Mouse (Mus musculus): Measurements from ENCODE around the gene Olr1.
A peak's percentile ranks its signal among the peaks of the same experiment; 100 is the strongest.

Gene Olr1

GRCm38 (mm10) chr6:129507024-129507423, at the start of gene Olr1:
Olr1 (minus strand) TSS chr6:129507165.
- DNase-seq = no peak

DNA sequence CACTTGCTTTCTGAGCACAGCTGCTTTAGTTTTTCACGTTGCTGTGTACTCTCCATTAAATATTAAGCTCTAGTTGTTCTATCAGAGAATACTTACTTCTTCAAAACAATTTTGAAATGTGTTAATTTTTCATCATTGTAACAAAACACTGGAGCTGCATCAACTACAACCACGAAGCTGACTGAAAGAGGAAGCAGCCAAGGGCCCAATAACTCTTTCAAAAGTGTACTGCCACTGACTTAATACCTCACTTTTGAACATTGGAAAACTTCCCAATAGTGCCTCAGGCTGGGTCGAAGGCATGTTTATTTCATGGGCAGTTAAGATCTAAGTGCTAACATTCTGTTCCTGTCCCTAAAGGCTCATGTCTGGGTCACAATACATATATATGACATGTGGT, 41.0 kb upstream of the Olr1 start:
- no peak for DNase-seq

- no peak for DNase-seq
Observed at GRCm38 (mm10) chr6:129547277-129547676, 40.3 kb upstream of the Olr1 start.

DNA sequence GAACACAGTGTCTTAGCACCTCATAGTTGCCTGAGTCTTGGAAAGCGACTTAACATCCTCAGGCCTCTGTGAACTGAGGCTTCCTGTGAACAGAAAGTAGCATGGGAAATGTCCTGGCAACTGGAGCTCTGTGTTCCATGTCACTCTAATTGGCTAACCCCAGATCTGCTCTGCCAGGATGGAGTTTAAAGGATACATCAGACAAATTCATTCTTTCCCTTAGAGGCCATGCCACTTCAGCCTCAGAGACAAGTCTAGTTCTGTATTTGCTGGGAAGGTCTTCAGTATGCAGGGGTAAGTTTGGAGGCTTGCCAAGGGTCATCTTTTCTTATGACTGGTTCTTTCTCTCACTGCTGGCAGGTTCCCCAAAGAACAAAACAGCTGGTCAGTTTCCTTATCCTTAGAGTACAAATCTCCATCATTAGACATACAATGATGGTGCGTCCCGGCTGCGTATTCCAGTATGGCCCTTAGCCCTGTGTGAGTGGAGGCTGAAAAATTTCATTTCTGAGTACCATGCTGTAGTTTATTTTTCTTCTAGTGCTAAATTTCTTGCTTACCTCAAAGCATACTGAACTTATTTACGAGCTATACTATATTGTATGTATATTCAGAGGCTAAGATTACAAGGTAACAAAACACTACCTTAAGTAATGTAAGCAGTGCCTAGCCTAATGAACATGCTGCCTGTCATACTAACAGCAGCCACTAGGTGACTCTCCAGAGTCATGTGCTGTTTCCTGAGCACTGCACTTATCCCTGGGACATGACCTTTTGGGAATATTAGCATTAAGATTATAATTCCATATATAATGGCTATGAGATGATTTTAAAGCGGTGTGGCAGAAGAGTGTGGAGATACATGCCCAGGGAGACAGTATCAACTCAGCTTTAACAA, 37.0 kb upstream of the Olr1 start:
- DNase-seq = peak; percentile 83

GRCm38 (mm10) chr6:129542540-129542939, 35.6 kb upstream of the Olr1 start:
- no peak for DNase-seq

- no peak for DNase-seq
Observed at GRCm38 (mm10) chr6:129541931-129542330, 35.0 kb upstream of the Olr1 start.

GRCm38 (mm10) chr6:129538555-129538954, 31.6 kb upstream of the Olr1 start:
- no peak for DNase-seq

GRCm38 (mm10) chr6:129535723-129536122, 28.8 kb upstream of the Olr1 start:
- no peak for DNase-seq

GRCm38 (mm10) chr6:129534627-129535190, 27.7 kb upstream of the Olr1 start:
- peak; percentile 71 for DNase-seq

DNA sequence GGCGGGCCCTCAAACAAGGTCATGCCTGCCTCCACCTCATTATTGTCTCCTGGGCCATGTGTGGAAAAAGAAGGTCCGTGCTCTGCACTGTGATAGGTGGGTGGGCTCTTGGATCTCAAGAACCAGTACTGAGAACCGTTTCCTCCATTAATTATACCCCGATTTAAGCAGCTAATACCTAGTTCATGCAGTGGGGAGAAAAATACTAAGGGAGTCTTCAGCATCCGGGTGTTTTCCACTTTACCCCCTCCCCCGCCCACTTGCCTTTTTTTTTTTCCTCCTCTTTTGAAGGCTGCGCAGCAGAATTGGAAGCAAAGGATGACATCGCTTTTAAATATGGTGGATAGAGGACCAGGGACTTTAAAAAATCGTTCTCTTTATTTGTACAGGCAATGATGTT, 27.1 kb upstream of the Olr1 start:
- no peak for DNase-seq

GRCm38 (mm10) chr6:129532942-129533860, 26.2 kb upstream of the Olr1 start, which contains the start of gene Gabarapl1:
Gabarapl1 (plus strand) TSS chr6:129533160.
- DNase-seq = peak; percentile 96

- peak; percentile 95 for DNase-seq
Observed at GRCm38 (mm10) chr6:129532556-129532941, 25.6 kb upstream of the Olr1 start.

DNA sequence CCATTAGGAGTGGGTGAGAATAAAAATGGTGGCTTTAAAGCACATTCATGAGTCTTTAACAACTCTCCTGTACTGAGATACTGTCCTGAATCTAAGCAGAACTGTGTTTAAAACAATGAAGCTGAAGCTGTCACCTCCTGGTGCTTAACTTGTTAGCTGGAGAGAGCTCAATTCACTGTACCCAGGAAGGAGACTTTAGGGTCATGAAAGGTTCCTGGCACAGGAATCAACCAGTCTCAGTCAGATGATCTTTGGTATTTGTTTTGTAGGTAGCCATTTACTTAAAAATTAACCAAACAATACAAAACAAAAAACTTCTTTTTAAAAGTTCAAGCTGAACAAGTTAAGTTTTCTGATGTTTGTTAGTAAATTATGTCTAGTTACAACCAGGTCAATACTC, 23.3 kb upstream of the Olr1 start:
- DNase-seq = no peak

GRCm38 (mm10) chr6:129529605-129530004, 22.6 kb upstream of the Olr1 start:
- DNase-seq = no peak

GRCm38 (mm10) chr6:129527416-129527815, 20.5 kb upstream of the Olr1 start:
- no peak for DNase-seq

DNA sequence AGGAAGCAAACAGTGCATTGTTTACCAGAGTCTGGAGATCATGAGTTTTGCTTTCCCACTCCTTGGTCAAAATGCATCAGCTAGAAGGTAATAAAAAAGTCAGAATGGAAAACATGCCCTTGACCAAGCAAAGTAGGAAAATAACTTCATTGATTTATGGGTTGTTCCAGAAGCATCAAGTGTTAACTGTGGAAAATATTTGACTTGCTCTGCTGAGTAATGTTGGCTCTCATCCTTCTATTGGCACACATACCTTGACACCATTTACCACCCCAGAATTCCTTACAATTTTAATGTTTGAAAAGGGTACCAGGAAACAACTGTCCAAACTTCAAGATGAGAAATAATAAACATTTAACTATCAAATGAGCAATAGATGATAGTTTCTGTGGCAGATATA, 19.1 kb upstream of the Olr1 start:
- no peak for DNase-seq

GRCm38 (mm10) chr6:129517752-129518408, 10.9 kb upstream of the Olr1 start:
- DNase-seq = peak; percentile 58

GRCm38 (mm10) chr6:129516388-129516787, 9.4 kb upstream of the Olr1 start:
- DNase-seq = no peak

- DNase-seq = no peak
Observed at GRCm38 (mm10) chr6:129515068-129515467, 8.1 kb upstream of the Olr1 start.

GRCm38 (mm10) chr6:129514376-129514775, 7.4 kb upstream of the Olr1 start:
- DNase-seq = no peak

DNA sequence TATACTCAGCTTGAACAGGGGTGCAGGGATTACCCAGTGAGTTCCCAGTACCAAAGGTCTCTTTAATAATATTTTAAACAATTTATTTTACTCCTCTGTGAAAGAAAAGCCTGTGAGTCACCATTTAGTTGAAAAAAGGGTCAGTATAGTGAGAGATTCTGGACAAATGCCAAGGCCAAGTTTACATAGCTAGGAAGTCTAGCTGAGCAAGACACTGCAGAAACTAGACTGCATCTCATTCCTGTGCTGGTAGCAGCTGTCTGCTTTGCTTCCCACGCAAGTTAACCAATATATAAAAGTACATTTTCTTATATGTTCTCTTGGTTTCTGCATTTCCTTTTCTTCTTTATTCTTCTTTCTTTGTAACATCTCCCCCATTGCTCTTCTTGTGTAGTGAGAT, 6.4 kb upstream of the Olr1 start:
- no peak for DNase-seq

DNA sequence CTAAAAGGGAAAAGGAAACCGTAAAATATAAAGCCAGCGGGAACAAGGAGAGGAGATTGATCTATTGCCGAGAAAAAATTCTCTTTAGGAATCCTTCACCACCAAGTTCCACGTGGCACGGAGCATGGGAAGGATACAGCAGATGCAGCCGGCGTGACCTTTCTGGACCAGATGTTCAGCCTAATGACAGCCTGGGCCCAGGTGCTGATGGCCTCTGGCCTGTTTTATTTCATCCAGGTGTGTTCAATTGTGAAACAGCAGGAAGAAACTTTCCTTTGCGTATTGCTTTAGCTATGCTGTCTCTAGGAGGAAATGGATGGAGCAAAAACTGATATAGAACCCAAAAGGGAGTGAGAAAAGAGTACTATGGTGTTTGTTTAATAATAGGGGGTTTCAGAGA, 5.9 kb upstream of the Olr1 start:
- no peak for DNase-seq

DNA sequence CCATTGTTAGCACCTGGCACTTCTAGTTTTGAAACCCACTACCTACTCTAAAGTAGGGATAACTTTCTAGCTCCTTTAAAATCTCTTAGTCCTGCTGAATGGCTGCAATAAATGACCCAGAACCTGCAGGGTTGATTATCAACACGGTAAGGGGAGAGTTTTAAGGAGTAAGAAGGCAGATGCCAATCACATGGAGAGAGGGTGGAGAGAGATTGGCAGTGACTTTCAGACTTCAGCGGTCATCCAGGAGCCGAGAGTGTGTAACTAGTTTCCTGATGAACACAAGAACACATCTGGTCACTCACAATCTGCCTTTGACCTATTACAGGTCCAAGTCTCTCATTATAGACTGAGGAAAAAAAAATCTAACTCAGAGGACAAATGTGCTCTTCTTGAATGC, 5.4 kb upstream of the Olr1 start, which contains the start of gene Tmem52b:
Tmem52b (plus strand) TSS at position 189 of the 400 bp plus-strand sequence.
- DNase-seq = no peak
